ENCODE assay signal across 26 mouse cellular contexts in genomic region chr11:106896561-106897168, GRCm38 (mm10). TPM values are rescaled to one million over a fixed set of nuclear protein-coding genes. Genes with fewer than 3 reads are reported as not detected.
DNase-seq lines count a peak whose midpoint lies in the region; ATAC-seq and TF ChIP-seq lines count a peak whose summit lies in the region.
"Had no signal": no experiment of that assay in that cellular context is flagged by ENCODE, and none has a peak within 500 bp of the region (broad histone marks: within the 10 kb centered on the region; RNA-seq: fewer than 3 reads in every experiment).

No protein-coding gene starts in this region.

- WGBS in lung, embryonic 16.5 days = 54% methylated on average over 2 of the region's 2 CpGs
- WGBS in stomach, embryonic 15.5 days = 61% methylated on average over 2 of the region's 2 CpGs

- ATAC-seq in lung, embryonic 16.5 days (ENCODE audit: low read depth) = peak; percentile 93
- no peak for ATAC-seq in stomach, embryonic 15.5 days (ENCODE audit: insufficient read depth, low FRiP score, low read depth)
- ATAC-seq: CD4-positive, CD25-positive, alpha-beta regulatory T cell, adult 4 months; forebrain, postnatal 0 days; midbrain, embryonic 16.5 days had no signal

- no peak overlapping the region for H3K27ac ChIP-seq in ES-Bruce4 (ENCODE audit: insufficient read depth, low read length)
- H3K27ac ChIP-seq in lung, embryonic 16.5 days (ENCODE audit: low read length) = no peak overlapping the region; the same call in 1 of the 2 replicates
- H3K27ac ChIP-seq in stomach, embryonic 15.5 days = peak overlapping the region; percentile 68; the same call in 1 of the 2 replicates
- H3K27ac ChIP-seq: forebrain, embryonic 10.5 days; hindbrain, embryonic 13.5 days; kidney, postnatal 0 days; neural tube, embryonic 15.5 days had no signal

- H3K4me2 ChIP-seq in lung, embryonic 16.5 days (ENCODE audit: low read depth, low read length) = no peak overlapping the region
- no peak overlapping the region; the same call in 1 of the 2 replicates for H3K4me2 ChIP-seq in stomach, embryonic 15.5 days
- H3K4me2 ChIP-seq: heart, embryonic 12.5 days; hindbrain, embryonic 13.5 days; neural tube, embryonic 15.5 days had no signal

- TF ChIP-seq CTCF in ES-Bruce4 (IDR thresholded peaks at IDR 0.05; ENCODE audit: low read depth, low read length) = no peak

- DNase-seq in heart, adult 11 months = peak; percentile 17
- DNase-seq in heart, adult 9 months (ENCODE audit: low spot score in 2 of 2) = no peak
- DNase-seq in frontal cortex, postnatal 14 days (ENCODE audit: low spot score in 2 of 2) = no peak
- no peak for DNase-seq in adrenal gland, postnatal 25 days
- DNase-seq: adrenal gland, postnatal 36 days; cerebellum, adult 11-12 months; cerebellum, postnatal 25 days; embryo, embryonic 11 days; forebrain, postnatal 0 days; heart, postnatal 14 days; left cerebral cortex, postnatal 4 days; liver; right cerebral cortex, postnatal 14 days; spleen, adult 18-20 months; thymus, postnatal 14 days had no signal

- no peak overlapping the region for H3K4me3 ChIP-seq in ES-Bruce4 (ENCODE audit: low read depth, low read length)
- no peak overlapping the region for H3K4me3 ChIP-seq in lung, embryonic 16.5 days (ENCODE audit: low read length)
- no peak overlapping the region for H3K4me3 ChIP-seq in stomach, embryonic 15.5 days (replicated peaks)
- H3K4me3 ChIP-seq: forebrain, embryonic 10.5 days; heart, embryonic 12.5 days; hindbrain, embryonic 13.5 days; neural tube, embryonic 15.5 days had no signal

- H3K9ac ChIP-seq in ES-Bruce4 (ENCODE audit: low read depth, poor library complexity, severe bottlenecking) = no peak overlapping the region
- no peak overlapping the region for H3K9ac ChIP-seq in lung, embryonic 16.5 days (ENCODE audit: low read length)
- no peak overlapping the region for H3K9ac ChIP-seq in stomach, embryonic 15.5 days
- H3K9ac ChIP-seq: forebrain, postnatal 0 days; heart, embryonic 12.5 days; hindbrain, embryonic 13.5 days; neural tube, embryonic 15.5 days had no signal

- H3K4me1 ChIP-seq in ES-Bruce4 (ENCODE audit: control insufficient read depth, insufficient read depth, low read length) = no peaks in the 10 kb centered on the region
- peaks cover 21% of the 10 kb centered on the region for H3K4me1 ChIP-seq in lung, embryonic 16.5 days (replicated peaks; ENCODE audit: control insufficient read depth, insufficient read depth, low read length)
- no peaks in the 10 kb centered on the region for H3K4me1 ChIP-seq in stomach, embryonic 15.5 days

- 0 out of 2 replicates have a peak, but pooled peaks have one; percentile 27 for TF ChIP-seq EP300 in ES-Bruce4 (IDR thresholded peaks at IDR 0.05; ENCODE audit: insufficient read depth, low read depth, low read length)

- no peaks in the 10 kb centered on the region for H3K9me3 ChIP-seq in ES-Bruce4 (replicated peaks; ENCODE audit: control insufficient read depth, insufficient read depth, low read length, poor library complexity, severe bottlenecking)
- no peaks in the 10 kb centered on the region for H3K9me3 ChIP-seq in lung, embryonic 16.5 days (ENCODE audit: control insufficient read depth, low read length)
- H3K9me3 ChIP-seq in stomach, embryonic 15.5 days = no peaks in the 10 kb centered on the region
- H3K9me3 ChIP-seq: forebrain, embryonic 10.5 days; G1E; heart, embryonic 12.5 days; hindbrain, embryonic 13.5 days; neural tube, embryonic 15.5 days had no signal

- no peaks in the 10 kb centered on the region for H3K27me3 ChIP-seq in ES-Bruce4 (ENCODE audit: control insufficient read depth, insufficient read depth, low read length, poor library complexity, severe bottlenecking)
- H3K27me3 ChIP-seq in lung, embryonic 16.5 days (ENCODE audit: control insufficient read depth, insufficient read depth, low read depth, low read length) = no peaks in the 10 kb centered on the region
- H3K27me3 ChIP-seq in stomach, embryonic 15.5 days (replicated peaks) = no peaks in the 10 kb centered on the region
- H3K27me3 ChIP-seq: heart, embryonic 12.5 days; hindbrain, embryonic 13.5 days; neural tube, embryonic 15.5 days had no signal

- H3K36me3 ChIP-seq in ES-Bruce4 (ENCODE audit: control insufficient read depth, insufficient read depth, low read length, poor library complexity, severe bottlenecking) = no peaks in the 10 kb centered on the region
- H3K36me3 ChIP-seq in lung, embryonic 16.5 days (ENCODE audit: control insufficient read depth, insufficient read depth, low read length) = no peaks in the 10 kb centered on the region
- H3K36me3 ChIP-seq in stomach, embryonic 15.5 days = no peaks in the 10 kb centered on the region
- H3K36me3 ChIP-seq: forebrain, embryonic 10.5 days; heart, embryonic 12.5 days; hindbrain, embryonic 13.5 days; neural tube, embryonic 15.5 days had no signal

- TF ChIP-seq POLR2A in ES-Bruce4 (IDR thresholded peaks at IDR 0.05; ENCODE audit: insufficient read depth, low read length) = no peak

RNA-seq across cellular contexts. Expression of gene Smurf2, which starts 23.9 kb away (rescaled TPM):
- 50.1 and 50.2 TPM in 2 replicates for polyA plus RNA-seq in ES-Bruce4 (2011; ENCODE audit: insufficient read depth, insufficient read length, low read depth, missing spikeins)
- polyA plus RNA-seq in lung, embryonic 16.5 days (2015; fragmentation: Nextera tagmentation; extraction: Ambion mirVana) = 16.4 and 17.6 TPM in 2 replicates
- polyA plus RNA-seq in stomach, embryonic 15.5 days (2015; fragmentation: Nextera tagmentation; extraction: Ambion mirVana) = 13.2 and 13.4 TPM in 2 replicates
- total RNA-seq in adrenal gland, postnatal 25 days (2021) = 35.3 and 40.8 TPM in 2 replicates
